Mouse (Mus musculus) lung, adult 2 months (tissue): ENCODE data around the gene Pafah2.

Experiments used
- CTCF ChIP-seq: fragments of 200-500 bp; IDR thresholded peaks from 2 replicates; pipeline ENCODE4 v1.5.1; 2011; ENCODE audit warnings: mild to moderate bottlenecking, low read length, control low read depth; ENCODE audit not compliant: insufficient read depth
- POLR2A ChIP-seq: fragments of 200-500 bp; IDR thresholded peaks from 2 replicates; pipeline ENCODE4 v1.6.1; 2011; ENCODE audit warnings: low read depth, mild to moderate bottlenecking, control low read depth, low read length, borderline replicate concordance; ENCODE audit errors: extremely low read depth

DNA sequence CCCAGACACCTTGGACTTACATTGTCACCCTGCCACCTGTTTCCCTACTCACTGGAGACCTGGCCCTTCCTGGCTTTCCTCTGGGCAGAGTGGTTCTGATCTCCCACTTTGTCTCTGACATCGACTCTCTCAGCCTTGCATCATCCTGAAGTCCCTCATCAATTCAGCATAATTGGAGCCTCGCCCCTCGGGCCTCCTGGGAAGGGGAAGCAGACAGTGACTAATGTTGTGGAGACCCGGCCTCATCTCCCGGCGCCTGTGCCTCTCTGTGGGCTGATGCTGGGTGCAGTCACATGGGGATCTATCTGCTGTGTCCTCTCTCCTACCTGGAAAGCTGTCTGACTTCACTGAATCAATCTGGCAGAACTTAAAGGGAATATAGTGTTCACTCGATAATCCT, 40.1 kb downstream of the Pafah2 start:
- TF ChIP-seq CTCF (no peak), POLR2A (no peak)
